ENCODE assay signal across 2 mouse cellular contexts in the genomic region with DNA sequence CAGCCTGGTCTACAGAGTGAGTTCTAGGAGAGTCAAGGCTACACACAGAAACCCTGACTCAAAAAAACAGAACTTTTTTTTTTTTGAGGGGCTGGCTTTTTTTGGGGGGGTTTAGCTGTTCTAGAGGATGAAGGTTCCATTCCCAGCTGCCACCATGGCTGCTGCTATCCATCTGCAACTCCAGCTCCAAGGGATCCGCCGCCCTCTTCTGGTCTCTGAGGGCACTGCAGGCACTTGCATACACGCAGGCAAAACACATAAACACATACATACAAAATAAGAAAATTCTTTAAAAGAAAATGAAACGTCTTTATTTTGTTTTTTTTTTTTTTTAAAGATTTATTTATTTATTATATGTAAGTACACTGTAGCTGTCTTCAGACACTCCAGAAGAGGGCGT.
TF ChIP-seq lines count a peak whose summit lies in the region.

No protein-coding gene starts in this region.

TF ChIP-seq in C2C12, 6 proteins besides CTCF, POLR2A, EP300 and RAD21 (continued from another document):
- TF ChIP-seq USF1 (IDR thresholded peaks at IDR 0.05; ENCODE audit: low read depth) (no peak), CEBPB (IDR thresholded peaks at IDR 0.05; ENCODE audit: low read depth) (no peak), MYOD1 (IDR thresholded peaks at IDR 0.05; ENCODE audit: control insufficient read depth, insufficient read length, low read depth) (no peak), MYOG (IDR thresholded peaks at IDR 0.05; ENCODE audit: control insufficient read depth, extremely low read depth, insufficient read length) (no peak), MAX (IDR thresholded peaks at IDR 0.05) (no peak)

TF ChIP-seq in MEL, 35 proteins besides CTCF, POLR2A, EP300 and RAD21 (continued from another document):
- TF ChIP-seq ZC3H11A (IDR thresholded peaks at IDR 0.05; ENCODE audit: low read depth, low read length) (peak; percentile 76), ZMIZ1 (IDR thresholded peaks at IDR 0.05; ENCODE audit: low read depth, low read length) (no peak), HCFC1 (IDR thresholded peaks at IDR 0.05; ENCODE audit: low read depth, low read length) (no peak), USF2 (IDR thresholded peaks at IDR 0.05; ENCODE audit: borderline replicate concordance in 1 of 2, insufficient read depth in 1 of 2, low read depth in 1 of 2, low read length in 2 of 2) (no peak)
